In the genomic region with DNA sequence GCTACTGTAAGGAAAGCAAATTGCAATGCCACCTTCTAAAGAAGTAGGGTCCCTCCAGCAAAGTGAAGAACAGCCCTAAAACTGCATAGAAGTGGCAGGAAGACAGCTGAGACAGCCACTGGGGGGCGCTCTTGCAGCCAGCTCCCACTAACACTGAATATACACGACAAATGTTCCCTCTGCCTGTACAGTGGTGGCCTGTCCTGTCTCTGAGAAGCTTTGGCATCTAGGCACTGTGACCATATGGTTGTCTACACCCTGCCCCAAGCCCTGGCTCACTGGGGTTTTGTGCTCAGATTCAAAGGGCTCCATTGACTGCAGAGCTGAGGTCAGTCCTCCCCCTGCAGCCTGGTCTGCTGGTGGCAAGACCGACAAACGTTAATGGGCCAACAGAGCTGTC, we compare ENCODE assay signal across 9 mouse cellular contexts. TPM values are rescaled to one million over a fixed set of nuclear protein-coding genes. Genes with fewer than 3 reads are reported as not detected.
A peak's percentile ranks its signal among the peaks of the same experiment; 100 is the strongest.
DNase-seq lines count a peak whose midpoint lies in the region; ATAC-seq and TF ChIP-seq lines count a peak whose summit lies in the region.
"Had no signal": no experiment of that assay in that cellular context is flagged by ENCODE, and none has a peak within 500 bp of the region (broad histone marks: within the 10 kb centered on the region; RNA-seq: fewer than 3 reads in every experiment).

No protein-coding gene starts in this region.

- TF ChIP-seq CTCF in left cerebral cortex, adult 2 months (IDR thresholded peaks at IDR 0.05): peak; percentile 71
- peak; percentile 76 for TF ChIP-seq CTCF in stomach, postnatal 0 days (IDR thresholded peaks at IDR 0.05; ENCODE audit: low read depth)

- intact Hi-C loops in heart, postnatal 10 days (cut with DNase I): no loop called here
- intact Hi-C loops in left cerebral cortex, adult 2 months (cut with DNase I): no loop called here

- no peak for TF ChIP-seq EP300 in stomach, postnatal 0 days (optimal IDR thresholded peaks at IDR 0.05)

- 30% methylated on average over 4 of the region's 4 CpGs for WGBS in stomach, postnatal 0 days

- no peaks in the 10 kb centered on the region for H3K9me3 ChIP-seq in stomach, postnatal 0 days (ENCODE audit: control insufficient read depth, low read length)
- H3K9me3 ChIP-seq: lung, embryonic 15.5 days had no signal

- peak; percentile 21; the same call in 1 of the 2 replicates for ATAC-seq in megakaryocyte progenitor cell, adult 5-6 weeks (replicated peaks; ENCODE audit: poor library complexity)
- no peak for ATAC-seq in stomach, postnatal 0 days (ENCODE audit: low FRiP score, low TSS enrichment)

- no peak overlapping the region for H3K9ac ChIP-seq in stomach, postnatal 0 days (ENCODE audit: low read length)
- H3K9ac ChIP-seq: lung, embryonic 15.5 days had no signal

- H3K4me1 ChIP-seq in stomach, postnatal 0 days (replicated peaks; ENCODE audit: control insufficient read depth, insufficient read depth): peaks cover 18% of the 10 kb centered on the region

- peak; percentile 34 for DNase-seq in adrenal gland, postnatal 25 days
- DNase-seq in adrenal gland, postnatal 4 days (ENCODE audit: low spot score in 2 of 2): no peak
- peak; percentile 46 to 64 for DNase-seq in CD8-positive naive resting alpha-beta T cell, adult 2 months (ENCODE audit: low read depth in 2 of 2, low spot score in 2 of 2)
- peak; percentile 79 to 84 for DNase-seq in cerebellum, postnatal 14 days
- peak; percentile 56 to 78 for DNase-seq in heart, postnatal 10 days
- peak in 1 of 2 experiments; percentile 31 for DNase-seq in left cerebral cortex, adult 2 months (ENCODE audit: extremely low spot score in 1 of 2, low spot score in 2 of 2)
- DNase-seq in stomach, postnatal 0 days (ENCODE audit: low spot score): peak; percentile 77

- H3K27me3 ChIP-seq in stomach, postnatal 0 days (ENCODE audit: control insufficient read depth, insufficient read depth, low read length): no peaks in the 10 kb centered on the region
- H3K27me3 ChIP-seq: lung, embryonic 15.5 days had no signal

- H3K4me2 ChIP-seq in stomach, postnatal 0 days (replicated peaks; ENCODE audit: low read depth): no peak overlapping the region

- H3K27ac ChIP-seq in left cerebral cortex, adult 2 months: no peak overlapping the region
- no peak overlapping the region; the same call in 1 of the 2 replicates for H3K27ac ChIP-seq in stomach, postnatal 0 days (replicated peaks)

- H3K4me3 ChIP-seq in left cerebral cortex, adult 2 months: no peak overlapping the region
- H3K4me3 ChIP-seq in stomach, postnatal 0 days (ENCODE audit: low read depth, low read length): no peak overlapping the region
- H3K4me3 ChIP-seq: lung, embryonic 15.5 days had no signal

- peaks cover 4% of the 10 kb centered on the region; the same call in 1 of the 2 replicates for H3K36me3 ChIP-seq in stomach, postnatal 0 days (ENCODE audit: control insufficient read depth, insufficient read depth, low read length)

RNA-seq across cellular contexts. Expression of a gene that starts 0.9 kb away (rescaled TPM):
- total RNA-seq in adrenal gland, postnatal 25 days (2021): 0.73 TPM in 1 of 2 replicates, not detected in the other
- total RNA-seq in adrenal gland, postnatal 4 days (2021): 1 to 10 TPM; 2.1 to 2.3 TPM
- 10 to 100 TPM; 28.7 to 43.3 TPM for total RNA-seq in heart, postnatal 10 days (2021)
- under 1 TPM in 1 of 2 experiments, not detected in 1; 0.52 TPM for total RNA-seq in left cerebral cortex, adult 2 months (2021)
- 4.9 and 8.7 TPM in 2 replicates for total RNA-seq in megakaryocyte progenitor cell, adult 5-6 weeks (2015)
- 2.8 and 8.2 TPM in 2 replicates for total RNA-seq in megakaryocyte progenitor cell, adult 5-6 weeks (2017)
- 16.8 and 17.9 TPM in 2 replicates for polyA plus RNA-seq in stomach, postnatal 0 days (2015; fragmentation: Nextera tagmentation; extraction: Ambion mirVana)

RNA-seq across cellular contexts. Expression of a gene that starts 12.9 kb away (rescaled TPM):
- not detected in 2 replicates for total RNA-seq in adrenal gland, postnatal 25 days (2021)
- total RNA-seq in adrenal gland, postnatal 4 days (2021): 1 to 10 TPM in 1 of 2 experiments, not detected in 1; 1.8 TPM
- under 1 TPM; 0.37 to 0.45 TPM for total RNA-seq in heart, postnatal 10 days (2021)
- not detected for total RNA-seq in left cerebral cortex, adult 2 months (2021)
- total RNA-seq in megakaryocyte progenitor cell, adult 5-6 weeks (2015): 0.57 and 1.0 TPM in 2 replicates
- total RNA-seq in megakaryocyte progenitor cell, adult 5-6 weeks (2017): 0.37 and 1.2 TPM in 2 replicates
- 184 and 185 TPM in 2 replicates for polyA plus RNA-seq in stomach, postnatal 0 days (2015; fragmentation: Nextera tagmentation; extraction: Ambion mirVana)

RNA-seq across cellular contexts. Expression of a gene that starts 34.2 kb away (rescaled TPM):
- 32.0 and 41.3 TPM in 2 replicates for total RNA-seq in adrenal gland, postnatal 25 days (2021)
- total RNA-seq in adrenal gland, postnatal 4 days (2021): 10 to 100 TPM; 44.9 to 51.5 TPM
- 10 to 100 TPM; 26.6 to 26.7 TPM for total RNA-seq in heart, postnatal 10 days (2021)
- 10 to 100 TPM; 46.7 to 50.1 TPM for total RNA-seq in left cerebral cortex, adult 2 months (2021)
- 19.1 and 24.5 TPM in 2 replicates for total RNA-seq in megakaryocyte progenitor cell, adult 5-6 weeks (2015)
- 155 and 199 TPM in 2 replicates for total RNA-seq in megakaryocyte progenitor cell, adult 5-6 weeks (2017)
- polyA plus RNA-seq in stomach, postnatal 0 days (2015; fragmentation: Nextera tagmentation; extraction: Ambion mirVana): 23.6 and 27.0 TPM in 2 replicates

RNA-seq across cellular contexts. Expression of a gene that starts 34.4 kb away (rescaled TPM):
- 31.4 and 37.1 TPM in 2 replicates for total RNA-seq in adrenal gland, postnatal 25 days (2021)
- 10 to 100 TPM; 28.6 to 28.8 TPM for total RNA-seq in adrenal gland, postnatal 4 days (2021)
- total RNA-seq in heart, postnatal 10 days (2021): 10 to 100 TPM in 1 of 2 experiments, 1 to 10 TPM in 1; 8.3 to 10.9 TPM
- total RNA-seq in left cerebral cortex, adult 2 months (2021): 10 to 100 TPM; 27.1 to 29.4 TPM
- 12.3 and 23.3 TPM in 2 replicates for total RNA-seq in megakaryocyte progenitor cell, adult 5-6 weeks (2015)
- total RNA-seq in megakaryocyte progenitor cell, adult 5-6 weeks (2017): 16.0 and 17.7 TPM in 2 replicates
- polyA plus RNA-seq in stomach, postnatal 0 days (2015; fragmentation: Nextera tagmentation; extraction: Ambion mirVana): 7.2 and 8.1 TPM in 2 replicates

RNA-seq across cellular contexts. Expression of a gene that starts 40.7 kb away (rescaled TPM):
- total RNA-seq in adrenal gland, postnatal 25 days (2021): 0.36 TPM in 1 of 2 replicates, not detected in the other
- 1 to 10 TPM; 1.1 to 6.8 TPM for total RNA-seq in adrenal gland, postnatal 4 days (2021)
- under 1 TPM; 0.17 to 0.22 TPM for total RNA-seq in heart, postnatal 10 days (2021)
- total RNA-seq in left cerebral cortex, adult 2 months (2021): under 1 TPM; 0.36 to 0.79 TPM
- 2.6 and 5.5 TPM in 2 replicates for total RNA-seq in megakaryocyte progenitor cell, adult 5-6 weeks (2015)
- total RNA-seq in megakaryocyte progenitor cell, adult 5-6 weeks (2017): 1.6 and 5.1 TPM in 2 replicates
- 16.0 and 18.2 TPM in 2 replicates for polyA plus RNA-seq in stomach, postnatal 0 days (2015; fragmentation: Nextera tagmentation; extraction: Ambion mirVana)

Comparison
In these comparisons a context has a peak if more than half of its experiments do, and no peak if none do; other contexts are left out.
1. DNase-seq: peak in adrenal gland, postnatal 25 days (single experiment), CD8-positive naive resting alpha-beta T cell, adult 2 months (2 of 2), cerebellum, postnatal 14 days (2 of 2), heart, postnatal 10 days (2 of 2) and stomach, postnatal 0 days (single experiment); none in adrenal gland, postnatal 4 days (0 of 2).